ENCODE assay signal across 14 mouse cellular contexts in genomic region chr16:48771971-48772445, GRCm38 (mm10). TPM values are rescaled to one million over a fixed set of nuclear protein-coding genes. Genes with fewer than 3 reads are reported as not detected.
"Had no signal": no experiment of that assay in that cellular context is flagged by ENCODE, and none has a peak within 500 bp of the region (broad histone marks: within the 10 kb centered on the region; RNA-seq: fewer than 3 reads in every experiment).

TSS of gene Trat1 (minus strand) at chr16:48772021.

- H3K4me3 ChIP-seq: layer of hippocampus, adult 2 months; limb, embryonic 13.5 days; midbrain, embryonic 12.5 days had no signal

- H3K27me3 ChIP-seq: limb, embryonic 13.5 days; midbrain, embryonic 12.5 days had no signal

- H3K27ac ChIP-seq: kidney, postnatal 0 days; layer of hippocampus, adult 2 months; limb, embryonic 13.5 days; liver, embryonic 14.5 days; midbrain, embryonic 12.5 days had no signal

- H3K36me3 ChIP-seq: limb, embryonic 13.5 days; midbrain, embryonic 12.5 days had no signal

- H3K4me1 ChIP-seq: limb, embryonic 13.5 days; midbrain, embryonic 12.5 days had no signal

- H3K4me2 ChIP-seq: limb, embryonic 13.5 days; midbrain, embryonic 12.5 days had no signal

- DNase-seq: kidney, adult 8-10 months; kidney, postnatal 4 days; left cerebral cortex, postnatal 4 days; lung, adult 18-20 months; right cerebral cortex, adult 18-20 months; right cerebral cortex, postnatal 25 days; thymus, adult 18-20 months had no signal

- H3K9me3 ChIP-seq: limb, embryonic 13.5 days; midbrain, embryonic 12.5 days had no signal

- H3K9ac ChIP-seq: limb, embryonic 13.5 days; liver, embryonic 14.5 days; midbrain, embryonic 12.5 days had no signal

- ATAC-seq: midbrain, embryonic 16.5 days had no signal

RNA-seq across cellular contexts. Expression of gene Trat1, which starts in this region (rescaled TPM):
- total RNA-seq: liver, adult 2 months had no signal
- polyA plus RNA-seq: kidney, postnatal 0 days; limb, embryonic 13.5 days; liver, embryonic 14.5 days; midbrain, embryonic 12.5 days; midbrain, embryonic 16.5 days had no signal
